Mouse (Mus musculus) embryo, embryonic 10.5 days (tissue): ENCODE data around the gene Aldh9a1.

Experiments
- DNase-seq: peaks from one replicate; pipeline ENCODE4 v3.0.0-alpha.2; 2015; ENCODE audit warnings: low spot score

Aldh9a1 gene

DNA sequence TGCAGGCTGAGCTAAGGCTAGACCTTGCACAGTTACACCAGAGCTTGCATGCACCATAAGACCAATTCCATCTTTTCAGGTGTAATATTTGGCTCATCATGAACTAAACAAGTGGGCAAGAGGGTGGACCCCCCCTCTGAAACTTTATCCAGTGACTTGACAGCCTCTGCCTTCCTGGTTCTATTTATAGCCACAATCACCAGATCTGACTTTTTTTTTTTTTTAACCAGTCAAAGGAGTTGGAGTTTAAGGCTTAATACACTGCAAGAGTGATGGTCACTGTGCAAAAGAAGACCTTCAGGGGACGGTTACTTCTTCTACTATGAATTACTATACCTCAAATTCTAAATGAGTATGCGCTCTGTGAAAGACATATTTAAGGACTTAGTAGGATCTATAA, 35.4 kb downstream of the Aldh9a1 start:
- no peak for DNase-seq

DNA sequence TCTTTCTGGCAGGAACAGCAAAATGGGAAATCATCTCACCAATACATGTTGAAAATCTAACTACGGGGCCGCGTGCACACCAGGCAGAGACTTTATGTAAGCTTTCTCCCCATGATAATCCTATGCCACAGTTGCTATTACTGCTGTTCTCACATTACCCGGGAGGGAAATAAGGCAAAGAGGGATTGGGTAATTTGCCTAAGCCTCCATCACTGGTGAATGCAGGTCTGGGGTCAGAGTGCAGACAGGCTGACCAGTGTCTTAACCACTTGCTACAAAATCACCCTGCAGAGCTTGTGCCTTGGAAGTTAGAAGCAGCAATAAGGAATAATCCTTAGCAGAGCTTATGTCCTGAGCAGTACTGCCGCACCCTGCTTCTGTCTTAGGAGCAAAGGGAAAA, 35.8 kb downstream of the Aldh9a1 start:
- no peak for DNase-seq

- no peak for DNase-seq
Observed at GRCm38 (mm10) chr1:167386466-167386865, 36.7 kb downstream of the Aldh9a1 start.

GRCm38 (mm10) chr1:167387310-167387709, 37.5 kb downstream of the Aldh9a1 start:
- no peak for DNase-seq

DNA sequence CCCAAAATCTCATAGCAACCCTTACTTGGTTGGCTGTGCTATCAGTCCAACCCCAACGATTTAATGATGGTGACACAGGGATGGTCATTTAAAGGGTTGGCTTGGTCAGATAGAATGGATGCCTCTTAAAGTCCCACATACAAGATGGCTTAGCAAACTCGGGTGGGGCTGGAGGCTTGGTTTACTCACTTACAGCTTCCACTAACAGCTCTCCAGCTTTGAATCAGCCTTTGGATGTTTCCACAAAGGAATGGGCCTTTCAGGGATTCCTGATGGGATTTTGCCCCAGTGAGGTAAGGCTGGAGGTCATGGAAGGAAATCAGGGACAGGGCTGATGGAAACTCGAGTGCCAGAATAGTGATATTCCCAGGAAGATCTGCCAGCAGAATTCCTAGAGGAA, 38.0 kb downstream of the Aldh9a1 start:
- no peak for DNase-seq

DNA sequence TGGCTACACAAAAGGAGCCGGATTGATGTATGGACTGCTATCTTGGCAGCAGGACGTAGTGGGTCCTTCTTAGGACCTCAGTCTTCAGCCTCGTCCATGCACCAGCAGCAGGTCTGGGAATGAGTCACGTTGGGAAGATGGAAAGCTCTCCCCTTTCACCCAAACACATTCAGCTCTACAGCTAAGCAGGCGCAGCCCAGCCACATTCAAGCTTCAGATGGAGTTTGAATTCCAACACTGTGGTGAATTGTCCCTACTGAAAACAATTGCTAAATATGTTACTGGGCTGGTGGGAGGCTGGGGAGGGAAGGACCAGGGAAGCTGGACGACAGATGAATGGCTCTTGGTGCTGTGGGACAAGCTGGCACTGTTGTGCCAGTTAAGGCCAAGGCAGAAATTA, 38.8 kb downstream of the Aldh9a1 start:
- DNase-seq = no peak

DNA sequence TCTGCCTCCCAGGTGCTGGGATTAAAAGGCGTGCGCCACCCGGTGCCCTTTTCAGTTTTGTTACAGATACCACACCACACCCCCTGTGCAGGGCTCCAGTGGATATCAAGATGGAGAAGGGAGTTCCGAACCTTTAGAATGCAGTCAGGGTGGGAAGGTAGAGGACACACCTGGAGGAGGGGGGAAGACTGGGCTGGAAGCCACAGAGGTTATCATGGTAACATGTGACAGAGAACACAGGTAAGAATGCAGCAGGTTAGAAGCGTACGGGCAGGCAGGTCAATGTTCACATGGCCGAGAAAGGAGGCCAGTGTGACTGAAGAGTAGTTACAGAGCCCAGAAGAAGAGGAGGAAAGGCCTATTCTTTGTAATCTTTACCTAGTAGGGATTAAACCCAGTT, 39.8 kb downstream of the Aldh9a1 start:
- DNase-seq = no peak

GRCm38 (mm10) chr1:167390381-167390780, 40.6 kb downstream of the Aldh9a1 start:
- no peak for DNase-seq

GRCm38 (mm10) chr1:167391241-167391640, 41.5 kb downstream of the Aldh9a1 start:
- DNase-seq = no peak

DNA sequence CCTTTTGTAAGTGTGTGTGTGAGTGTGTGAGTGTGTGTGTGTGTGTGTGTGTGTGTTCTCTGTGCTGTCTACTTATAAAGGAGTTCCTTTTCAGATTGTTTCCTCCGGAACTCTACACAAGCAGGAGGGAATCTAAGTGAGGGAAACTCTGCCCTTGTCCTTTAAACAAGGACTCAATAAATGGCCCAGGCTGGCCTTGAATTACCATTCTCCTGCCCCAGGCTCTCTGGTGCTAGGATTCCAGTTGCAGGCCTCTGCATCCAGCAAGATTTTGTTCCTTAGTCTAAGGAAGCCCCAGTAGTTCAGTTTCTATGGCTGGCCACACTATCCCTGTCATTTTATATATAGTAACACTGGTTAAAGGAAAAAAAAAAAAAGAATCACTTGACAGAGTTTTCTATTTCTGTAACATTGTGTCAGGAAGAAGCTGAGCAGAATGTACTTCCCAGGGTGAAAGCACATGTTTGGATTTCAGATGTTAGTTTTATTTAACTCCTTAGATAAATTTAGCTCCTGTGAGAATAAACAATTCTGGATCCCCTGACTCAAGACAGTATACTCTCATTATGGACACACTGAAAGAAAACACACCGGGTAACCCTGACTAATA, 42.3 kb downstream of the Aldh9a1 start:
- no peak for DNase-seq

GRCm38 (mm10) chr1:167392687-167393086, 42.9 kb downstream of the Aldh9a1 start:
- no peak for DNase-seq

GRCm38 (mm10) chr1:167393281-167393680, 43.5 kb downstream of the Aldh9a1 start:
- no peak for DNase-seq

DNA sequence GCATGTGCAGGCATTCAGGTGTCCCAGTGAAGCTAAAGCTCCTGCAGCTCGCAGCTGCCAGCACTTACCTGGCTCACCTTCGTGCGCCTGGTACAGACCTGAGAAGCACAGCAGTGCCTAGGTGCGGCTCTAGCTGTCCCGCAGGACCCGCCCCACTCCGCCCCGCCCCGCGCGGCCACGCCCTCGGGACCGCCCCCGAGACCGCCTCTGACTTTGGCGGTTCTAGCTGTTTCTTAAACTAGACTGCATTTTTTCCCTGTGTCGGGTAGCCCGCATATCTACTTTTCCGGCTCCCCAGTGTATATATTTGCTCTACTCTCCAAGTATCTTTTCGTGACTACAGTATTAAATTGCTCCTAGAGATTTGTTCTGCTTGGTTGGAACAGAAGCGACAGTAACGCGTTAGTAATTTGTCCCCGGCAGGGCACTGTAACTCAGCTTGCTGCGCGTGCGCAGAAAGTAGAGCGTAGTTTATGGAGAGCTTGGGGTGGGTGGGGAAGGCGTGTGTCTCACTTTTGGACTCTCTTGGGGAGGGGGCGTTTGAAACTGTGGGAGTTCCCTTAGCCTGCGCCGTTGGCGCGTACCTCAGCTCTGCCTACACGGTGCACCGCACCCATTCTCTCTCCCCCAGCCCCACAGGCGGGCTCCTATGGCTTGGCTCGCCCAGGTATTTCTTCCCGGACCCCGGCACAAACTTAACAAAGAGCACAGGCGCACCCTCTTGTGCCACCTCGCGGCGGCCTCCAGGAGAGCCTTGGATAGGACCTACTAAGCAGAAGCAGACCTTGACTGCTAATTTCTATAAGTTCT, 44.1 kb downstream of the Aldh9a1 start, which contains the start of gene Mgst3:
Gene Mgst3, minus strand, starts transcription at position 159 of the 810 bp plus-strand sequence.
- DNase-seq = peak; percentile 97

DNA sequence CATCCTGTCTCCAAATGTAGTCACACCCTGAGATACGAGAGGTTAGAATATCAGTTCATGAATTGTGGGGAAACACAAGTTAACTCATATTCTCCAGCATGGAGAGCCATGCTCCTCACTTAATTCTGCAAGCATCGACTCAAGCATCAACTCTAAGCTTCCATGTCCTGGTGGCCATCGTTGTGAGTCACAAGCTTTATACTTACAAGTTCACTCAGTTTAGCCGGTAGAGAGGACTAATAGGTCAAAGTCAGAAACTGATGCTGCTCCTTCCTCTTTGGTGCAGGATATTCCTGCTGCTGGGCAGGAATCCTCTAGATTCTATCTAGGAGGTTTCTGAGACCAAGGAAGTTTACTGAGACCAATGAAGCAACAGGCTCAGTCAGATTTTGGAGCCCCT, 55.4 kb downstream of the Aldh9a1 start:
- DNase-seq = no peak

DNA sequence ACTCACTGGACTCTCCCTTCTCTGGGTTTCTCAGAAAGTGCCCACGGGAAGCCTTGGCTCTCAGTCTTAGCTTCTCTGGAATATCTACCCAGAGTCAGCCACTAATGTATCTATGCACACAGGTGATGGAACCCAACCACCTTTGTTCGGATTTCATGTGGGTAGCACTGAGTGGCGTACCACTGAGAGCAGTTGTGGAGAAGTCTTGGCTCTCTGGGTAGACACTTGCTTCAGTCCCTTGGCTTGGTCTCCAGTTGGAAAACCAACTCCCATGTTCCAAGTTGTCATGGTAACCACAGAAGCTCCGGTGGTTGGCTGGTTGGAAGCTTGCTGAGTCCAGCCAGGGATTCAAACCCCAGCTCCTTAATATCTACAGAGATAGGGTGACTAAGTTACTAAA, 59.8 kb downstream of the Aldh9a1 start:
- DNase-seq = no peak

DNA sequence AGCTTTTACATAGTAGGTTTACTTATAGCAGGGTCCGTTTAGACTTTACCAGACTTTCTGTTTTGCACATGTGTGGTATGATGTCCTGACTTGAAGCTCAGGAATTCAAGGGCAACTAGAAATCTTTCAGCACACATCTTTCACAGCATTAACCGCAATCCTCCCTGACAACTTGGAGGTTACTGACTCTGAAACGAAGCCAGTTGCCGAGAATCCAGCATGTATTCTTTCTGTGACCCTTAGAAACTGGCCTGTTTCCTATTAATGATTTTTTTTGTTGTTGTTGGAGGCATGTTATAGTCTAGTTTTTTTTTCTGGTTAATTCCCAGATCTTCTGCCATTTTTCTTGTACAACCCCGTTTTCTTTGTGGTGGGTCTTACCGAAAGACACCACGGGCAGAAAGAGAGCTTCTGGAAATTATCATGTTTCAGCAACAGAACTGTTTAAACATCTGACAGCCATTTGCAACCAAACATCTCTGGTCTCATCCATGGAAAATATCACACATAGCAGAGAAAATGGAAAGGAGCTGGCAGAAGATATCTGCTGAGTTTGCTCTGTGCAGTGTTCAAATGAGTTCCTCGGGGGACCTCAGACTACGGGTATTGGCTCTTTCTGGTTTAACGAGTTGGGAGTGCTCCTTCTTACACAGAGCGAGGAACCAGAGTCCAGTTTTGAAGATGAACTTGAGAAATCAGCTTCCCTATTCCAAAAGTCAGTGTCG, 62.4 kb downstream of the Aldh9a1 start:
- DNase-seq = no peak

- peak; percentile 90 for DNase-seq
Observed at GRCm38 (mm10) chr1:167414846-167415245, 65.1 kb downstream of the Aldh9a1 start.
